Mouse (Mus musculus): ENCODE measurements around the gene Ap5b1. TPM values are rescaled to one million over a fixed set of nuclear protein-coding genes. Genes with fewer than 3 reads are reported as not detected.

The Ap5b1 gene
- polyA plus RNA-seq (2012): 13.8 and 24.3 TPM in 2 replicates

GRCm38 (mm10) chr19:5567534-5568469 is at the start of gene Ap5b1:
Ap5b1 (plus strand) TSS chr19:5568025.

DNA sequence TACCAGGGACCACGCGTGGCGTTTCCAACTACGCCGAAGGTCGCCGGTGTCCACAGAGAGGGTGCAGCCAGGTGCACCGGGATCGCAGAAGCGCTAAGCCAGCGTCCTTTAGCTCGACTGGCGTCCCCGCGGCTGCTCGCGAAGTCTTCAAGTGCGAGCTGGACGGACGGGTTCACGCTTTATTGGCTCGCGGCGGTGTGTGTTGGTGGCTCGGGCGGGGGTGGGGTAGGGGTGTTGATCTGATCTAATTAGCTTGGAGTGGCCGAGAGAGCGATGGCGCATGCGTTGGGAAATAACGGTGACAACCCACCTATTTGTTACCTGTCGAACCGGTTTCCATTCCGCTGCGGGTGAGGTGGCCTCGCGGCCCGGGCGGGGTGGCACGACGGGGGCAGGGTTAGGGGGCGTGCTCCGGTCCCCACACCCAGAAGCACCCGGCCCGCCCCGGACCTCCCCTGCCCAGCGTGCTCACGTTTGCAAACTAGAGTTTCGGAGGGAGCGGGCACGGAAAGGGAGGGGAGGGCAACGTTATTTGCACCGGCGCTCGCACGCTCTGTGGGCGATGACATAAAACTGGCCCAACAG is 7.3 kb upstream of the Ap5b1 start, which contains the start of gene Ovol1:
Gene Ovol1, minus strand, starts transcription at position 190 of the 585 bp plus-strand sequence.

DNA sequence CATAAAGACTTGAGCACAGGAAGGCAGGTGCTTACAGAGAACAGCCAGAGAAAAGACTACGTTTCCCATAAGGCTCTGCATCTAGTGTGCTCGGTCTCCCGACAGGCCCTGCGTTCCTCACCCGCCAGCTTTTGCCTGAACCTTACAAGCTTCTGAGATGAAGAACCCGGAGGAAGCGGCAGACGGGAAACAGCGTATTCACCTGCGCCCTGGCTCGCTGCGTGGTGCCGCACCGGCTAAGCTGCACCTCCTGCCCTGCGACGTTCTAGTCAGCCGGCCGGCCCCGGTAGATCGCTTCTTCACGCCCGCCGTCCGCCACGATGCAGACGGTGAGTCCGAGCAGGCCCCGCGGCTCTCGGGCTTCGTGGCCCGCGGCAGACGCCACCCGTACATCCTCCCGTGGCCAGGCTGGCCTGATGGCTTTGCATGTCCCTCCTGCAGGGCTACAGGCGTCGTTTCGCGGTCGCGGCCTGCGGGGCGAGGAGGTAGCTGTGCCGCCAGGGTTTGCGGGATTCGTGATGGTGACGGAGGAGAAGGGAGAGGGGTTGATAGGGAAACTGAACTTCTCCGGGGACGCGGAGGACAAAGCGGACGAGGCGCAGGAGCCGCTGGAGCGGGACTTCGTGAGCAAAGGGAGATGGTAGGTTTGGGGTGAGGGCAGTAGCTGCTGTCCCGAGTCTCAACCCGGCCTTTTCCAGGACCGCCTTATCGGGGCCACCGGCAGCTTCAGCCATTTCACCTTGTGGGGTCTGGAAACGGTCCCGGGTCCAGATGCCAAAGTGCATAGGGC is 34.1 kb downstream of the Ap5b1 start, which contains the start of gene Rnaseh2c:
Gene Rnaseh2c, plus strand, starts transcription at position 122 of the 790 bp plus-strand sequence.

GRCm38 (mm10) chr19:5609547-5610404 is 42.0 kb downstream of the Ap5b1 start, which contains the start of gene Kat5:
Kat5 (minus strand) TSS chr19:5610237.

Other genes starting within 250 kb of the Ap5b1 start
- not detected in 2 replicates for gene Catsper1, start 232.3 kb upstream of the Ap5b1 start, polyA plus RNA-seq (2012)
- gene Cst6, start 218.5 kb upstream of the Ap5b1 start, polyA plus RNA-seq (2012): 0.10 and 0.16 TPM in 2 replicates
- 80.0 and 86.0 TPM in 2 replicates for gene Eif1ad, start 201.3 kb upstream of the Ap5b1 start, polyA plus RNA-seq (2012)
- 239 and 280 TPM in 2 replicates for gene Banf1, start 200.9 kb upstream of the Ap5b1 start, polyA plus RNA-seq (2012)
- 170 and 280 TPM in 2 replicates for gene Sart1, start 179.3 kb upstream of the Ap5b1 start, polyA plus RNA-seq (2012)
- 0.61 and 1.2 TPM in 2 replicates for gene Tsga10ip, start 165.5 kb upstream of the Ap5b1 start, polyA plus RNA-seq (2012)
- 476 and 605 TPM in 2 replicates for gene Drap1, start 143.0 kb upstream of the Ap5b1 start, polyA plus RNA-seq (2012)
- gene AI837181, start 142.9 kb upstream of the Ap5b1 start, polyA plus RNA-seq (2012): 69.9 and 80.4 TPM in 2 replicates
- gene Fosl1, start 120.5 kb upstream of the Ap5b1 start, polyA plus RNA-seq (2012): 24.1 and 26.4 TPM in 2 replicates
- gene Ccdc85b, start 110.1 kb upstream of the Ap5b1 start, polyA plus RNA-seq (2012): 11.6 and 13.9 TPM in 2 replicates
- 133 and 139 TPM in 2 replicates for gene Fibp, start 107.4 kb upstream of the Ap5b1 start, polyA plus RNA-seq (2012)
- gene Ctsw, start 99.5 kb upstream of the Ap5b1 start, polyA plus RNA-seq (2012): 0.66 and 0.91 TPM in 2 replicates
- gene Efemp2, start 94.1 kb upstream of the Ap5b1 start, polyA plus RNA-seq (2012): 0.29 and 0.65 TPM in 2 replicates
- gene Mus81, start 79.6 kb upstream of the Ap5b1 start, polyA plus RNA-seq (2012): 35.9 and 39.4 TPM in 2 replicates
- gene Cfl1, start 77.6 kb upstream of the Ap5b1 start, polyA plus RNA-seq (2012): 937 and 1,300 TPM in 2 replicates
- gene 1700020D05Rik, start 64.2 kb upstream of the Ap5b1 start, polyA plus RNA-seq (2012): 0.09 and 0.13 TPM in 2 replicates
- gene Snx32, start 57.5 kb upstream of the Ap5b1 start, polyA plus RNA-seq (2012): 1.4 and 1.8 TPM in 2 replicates
- gene Ovol1, start 7.4 kb upstream of the Ap5b1 start, polyA plus RNA-seq (2012): 0.15 and 0.43 TPM in 2 replicates
- gene Rnaseh2c, start 33.8 kb downstream of the Ap5b1 start, polyA plus RNA-seq (2012): 428 and 481 TPM in 2 replicates
- gene Kat5, start 42.2 kb downstream of the Ap5b1 start, polyA plus RNA-seq (2012): 72.7 and 88.5 TPM in 2 replicates
- gene Rela, start 69.5 kb downstream of the Ap5b1 start, polyA plus RNA-seq (2012): 186 and 217 TPM in 2 replicates
- 234 and 255 TPM in 2 replicates for gene Sipa1, start 95.7 kb downstream of the Ap5b1 start, polyA plus RNA-seq (2012)
- 229 and 246 TPM in 2 replicates for gene Map3k11, start 120.7 kb downstream of the Ap5b1 start, polyA plus RNA-seq (2012)
- 233 and 270 TPM in 2 replicates for gene Pcnx3, start 120.9 kb downstream of the Ap5b1 start, polyA plus RNA-seq (2012)
- 0.37 and 0.54 TPM in 2 replicates for gene Kcnk7, start 136.3 kb downstream of the Ap5b1 start, polyA plus RNA-seq (2012)
- 87.7 and 93.6 TPM in 2 replicates for gene Ehbp1l1, start 158.3 kb downstream of the Ap5b1 start, polyA plus RNA-seq (2012)
- 138 and 143 TPM in 2 replicates for gene Fam89b, start 161.6 kb downstream of the Ap5b1 start, polyA plus RNA-seq (2012)
- gene Ltbp3, start 172.9 kb downstream of the Ap5b1 start, polyA plus RNA-seq (2012): 47.2 and 67.1 TPM in 2 replicates
- 78.1 and 93.1 TPM in 2 replicates for gene Scyl1, start 203.4 kb downstream of the Ap5b1 start, polyA plus RNA-seq (2012)

Measured in megakaryocyte-erythroid progenitor cell, adult 5 weeks (primary cell).